Mouse (Mus musculus) layer of hippocampus, postnatal 25 days (tissue): ENCODE results near the gene Cyp26b1. TPM values are rescaled to one million over a fixed set of nuclear protein-coding genes. Genes with fewer than 3 reads are reported as not detected.
"Not testable (repeated sequence)": the region's sequence is repeated elsewhere in the genome, so short reads cannot be mapped to it uniquely, and the experiment has no call there.

Experiments
- DNase-seq, 2 experiments: peaks; one replicate each; pipeline ENCODE4 v3.0.0; 2022; ENCODE audit warnings: mixed read lengths in 2 of 2, low spot score in 1 of 2; ENCODE audit errors: extremely low spot score in 1 of 2
- total RNA-seq, 2 experiments: library from RNA; stranded (reverse); gene quantifications; 2 replicates each; pipeline ENCODE4 v1.2.3; 2021

Cyp26b1 gene
- 10 to 100 TPM; 11.1 to 11.5 TPM for total RNA-seq

DNA sequence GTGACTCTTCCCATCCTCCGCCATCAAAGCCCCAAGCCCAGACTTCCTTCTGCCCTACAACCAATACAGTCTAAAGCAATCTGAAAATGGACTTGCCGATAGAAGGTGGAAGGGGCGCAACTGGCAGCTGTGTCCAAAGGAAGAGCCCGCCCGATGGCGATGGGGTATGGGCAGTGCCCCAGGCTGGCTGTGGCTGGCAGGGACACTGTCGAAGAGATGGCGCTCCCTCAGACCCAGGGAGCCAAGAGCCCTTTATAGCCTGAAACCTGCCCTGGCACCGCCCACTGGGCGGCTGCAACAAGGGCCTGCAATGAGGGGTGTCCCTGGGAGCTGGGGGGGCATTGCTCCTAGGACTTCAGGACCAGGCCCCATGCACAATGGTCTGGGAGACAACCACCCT, at the start of gene Cyp26b1:
Gene Cyp26b1, minus strand, starts transcription at position 216 of the 400 bp plus-strand sequence.
- DNase-seq = peak in 1 of 2 experiments; percentile 3

GRCm38 (mm10) chr6:84641062-84641431, 47.3 kb upstream of the Cyp26b1 start:
- no peak for DNase-seq

DNA sequence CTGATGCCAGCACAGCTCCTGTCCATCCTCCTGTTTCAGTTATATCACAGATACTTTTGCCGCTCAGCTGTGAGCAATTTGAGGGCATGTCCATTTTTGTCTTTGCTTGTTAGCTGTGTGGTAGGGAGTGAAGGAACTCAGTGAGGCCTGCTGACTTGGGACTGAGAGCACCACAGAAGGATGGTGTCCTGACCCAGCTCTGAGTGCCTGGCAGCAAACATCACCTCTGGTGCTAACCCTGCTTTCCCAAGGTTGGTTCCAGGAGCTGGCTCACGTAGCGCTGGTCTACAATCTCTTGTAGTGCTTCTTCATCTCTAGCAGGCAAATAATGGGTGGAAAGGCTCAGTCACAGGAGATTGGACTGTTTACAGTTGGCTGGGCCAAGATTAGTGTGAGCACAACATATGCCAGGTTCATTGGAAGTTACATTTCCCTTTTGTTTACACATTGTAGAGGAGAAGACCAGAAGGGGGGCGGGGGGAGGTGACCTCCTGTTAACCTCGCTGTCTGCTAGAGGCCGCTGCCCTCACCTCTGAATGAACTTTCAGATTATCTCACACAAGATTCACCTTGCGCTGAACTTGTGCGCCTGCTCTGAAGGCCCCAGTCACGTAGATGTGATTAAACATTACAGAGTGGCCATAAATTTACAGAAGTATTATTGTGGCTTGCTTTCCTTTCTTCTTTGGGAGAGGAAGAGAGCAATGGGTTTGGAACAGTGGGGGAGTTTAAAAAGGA, 46.8 kb upstream of the Cyp26b1 start:
- no peak for DNase-seq

DNA sequence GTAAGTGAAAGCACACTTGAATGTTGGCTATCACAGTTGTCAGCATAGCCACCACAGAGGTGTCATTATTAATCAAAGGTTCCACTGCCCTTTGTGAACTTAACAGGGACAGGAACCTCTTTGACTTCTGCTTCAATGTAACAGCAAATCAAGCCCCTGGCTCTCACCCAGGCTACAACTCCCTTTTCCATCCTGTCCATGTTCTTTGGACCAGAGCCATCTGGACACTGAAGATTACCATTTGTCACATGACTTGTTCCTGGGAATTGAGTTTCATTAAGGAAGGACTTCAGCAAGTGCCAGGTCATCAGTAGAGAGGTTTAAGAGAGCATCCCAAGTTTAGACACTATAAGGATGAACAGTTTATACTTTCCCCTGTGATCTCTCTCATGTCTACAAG, 44.5 kb upstream of the Cyp26b1 start:
- no peak for DNase-seq

- no peak for DNase-seq
Observed at GRCm38 (mm10) chr6:84631588-84631987, 37.9 kb upstream of the Cyp26b1 start.

- DNase-seq = no peak
Observed at GRCm38 (mm10) chr6:84630276-84630675, 36.6 kb upstream of the Cyp26b1 start.

- DNase-seq = no peak
Observed at GRCm38 (mm10) chr6:84628831-84629230, 35.1 kb upstream of the Cyp26b1 start.

DNA sequence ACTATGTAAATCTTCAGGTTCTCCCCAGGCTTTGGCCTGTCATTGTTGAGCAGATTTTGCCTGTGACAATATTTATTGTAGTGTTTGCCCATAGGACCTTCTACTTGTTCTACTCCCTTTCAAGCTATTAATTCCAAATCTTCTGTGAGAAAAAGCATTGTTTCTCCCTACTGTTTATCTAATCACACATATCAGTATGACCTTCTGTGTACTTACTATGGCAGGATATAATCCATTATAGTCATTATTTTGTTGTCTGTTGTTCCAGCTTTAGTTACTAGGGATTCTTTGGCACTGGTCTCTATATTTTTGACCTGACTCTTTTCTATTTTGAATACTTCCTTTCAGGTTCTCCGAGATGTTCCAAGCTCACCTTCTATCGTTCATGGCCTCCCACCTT, 32.7 kb upstream of the Cyp26b1 start:
- DNase-seq = no peak

DNA sequence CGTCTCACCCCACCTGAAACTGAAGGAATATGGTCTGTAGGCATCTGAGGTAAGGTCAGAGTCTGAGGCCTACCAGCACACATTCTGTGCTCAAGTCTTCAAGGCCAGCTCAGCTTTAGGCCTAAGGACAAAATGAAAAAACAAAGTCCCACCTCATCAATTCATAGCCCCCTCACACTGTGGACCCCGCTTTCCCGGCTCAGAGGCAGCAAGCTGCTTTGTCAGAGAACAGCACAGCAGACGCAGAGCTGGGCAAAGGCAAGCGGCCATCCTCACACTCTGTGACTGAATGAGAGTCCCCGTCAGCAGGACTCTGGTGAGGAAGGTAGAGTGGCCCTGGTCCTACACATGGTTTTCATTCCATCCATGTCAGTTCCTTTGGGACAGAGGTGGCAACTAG, 25.5 kb upstream of the Cyp26b1 start:
- no peak for DNase-seq

GRCm38 (mm10) chr6:84617051-84617450, 23.3 kb upstream of the Cyp26b1 start:
- no peak for DNase-seq

DNA sequence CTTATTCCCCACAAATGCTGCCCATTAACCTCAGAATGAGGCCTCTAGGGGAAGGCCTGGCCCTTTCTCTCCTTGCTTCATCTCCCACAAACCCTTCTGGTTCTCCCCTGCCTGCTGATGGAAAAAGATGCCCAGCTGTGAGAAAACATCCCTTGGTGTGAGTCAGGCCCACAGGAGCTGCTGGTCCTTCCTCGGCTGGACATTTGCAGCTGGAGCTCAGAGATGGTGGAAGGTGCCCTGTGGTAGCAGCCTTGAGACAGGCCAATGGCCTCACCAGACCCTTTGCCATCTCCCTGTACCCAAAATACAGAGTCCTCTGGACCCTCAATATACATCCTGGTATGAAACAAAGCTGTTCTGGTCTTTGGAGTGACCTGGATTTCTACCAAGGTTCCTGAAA, 22.9 kb upstream of the Cyp26b1 start:
- DNase-seq = no peak

DNA sequence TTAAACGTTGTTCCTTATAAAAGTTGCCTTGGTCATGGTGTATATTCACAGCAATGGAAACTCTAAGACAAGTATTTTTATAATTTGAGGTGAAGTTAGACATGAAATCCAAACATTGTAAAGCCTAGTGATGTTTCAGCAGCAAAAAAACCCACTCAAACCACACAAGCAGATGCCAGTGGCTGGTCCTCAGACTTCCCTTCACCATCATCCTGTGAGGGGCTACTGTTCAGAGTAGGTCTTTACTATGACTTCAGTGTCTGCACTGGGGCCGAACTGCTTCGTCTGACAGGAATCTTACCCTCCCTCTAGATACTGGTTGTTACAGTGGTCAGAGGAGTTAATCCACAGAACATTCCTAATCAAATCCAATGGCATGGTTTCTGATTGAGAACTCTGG, 19.9 kb upstream of the Cyp26b1 start:
- no peak for DNase-seq

GRCm38 (mm10) chr6:84601136-84601889, 7.6 kb upstream of the Cyp26b1 start:
- DNase-seq = no peak

DNA sequence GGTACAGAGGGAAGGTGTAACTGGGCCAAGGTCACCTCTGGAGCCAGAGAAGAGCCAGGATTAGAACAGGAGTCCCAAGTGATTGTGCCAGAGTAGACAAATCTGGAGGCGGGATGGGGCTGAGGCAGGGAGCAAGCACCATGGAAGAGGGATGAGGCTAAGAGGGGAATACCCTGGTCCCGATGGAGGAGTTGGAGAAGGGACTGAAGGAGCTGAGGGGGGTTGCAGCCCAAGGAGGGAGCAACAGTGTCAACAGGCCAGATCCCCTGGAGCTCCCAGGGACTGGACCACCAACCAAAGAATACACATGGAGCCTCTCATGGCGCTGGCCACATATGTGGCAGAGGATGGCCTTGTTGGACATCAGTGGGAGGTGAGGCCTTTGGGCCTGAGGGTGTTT, 5.6 kb upstream of the Cyp26b1 start:
- not testable (repeated sequence) for DNase-seq

DNA sequence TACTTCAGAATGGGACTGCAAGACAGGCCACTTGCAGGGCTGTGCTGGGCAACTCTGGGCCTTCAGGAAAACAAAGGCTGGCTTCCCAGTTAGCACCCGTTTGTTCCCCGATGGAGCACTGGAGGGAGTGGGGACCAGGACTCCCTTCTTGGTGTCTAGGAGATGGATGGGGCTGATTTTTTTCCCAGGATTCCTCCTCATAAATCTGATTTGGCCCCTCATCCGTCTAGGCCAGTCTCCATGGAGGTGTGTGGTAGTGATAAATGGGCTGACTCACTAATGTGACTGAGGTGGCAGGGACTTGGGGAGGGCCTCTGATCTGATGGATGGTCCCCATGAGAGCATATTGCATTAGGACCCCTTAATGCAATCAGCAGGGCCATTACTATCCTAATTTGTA, 5.0 kb upstream of the Cyp26b1 start:
- DNase-seq = no peak

DNA sequence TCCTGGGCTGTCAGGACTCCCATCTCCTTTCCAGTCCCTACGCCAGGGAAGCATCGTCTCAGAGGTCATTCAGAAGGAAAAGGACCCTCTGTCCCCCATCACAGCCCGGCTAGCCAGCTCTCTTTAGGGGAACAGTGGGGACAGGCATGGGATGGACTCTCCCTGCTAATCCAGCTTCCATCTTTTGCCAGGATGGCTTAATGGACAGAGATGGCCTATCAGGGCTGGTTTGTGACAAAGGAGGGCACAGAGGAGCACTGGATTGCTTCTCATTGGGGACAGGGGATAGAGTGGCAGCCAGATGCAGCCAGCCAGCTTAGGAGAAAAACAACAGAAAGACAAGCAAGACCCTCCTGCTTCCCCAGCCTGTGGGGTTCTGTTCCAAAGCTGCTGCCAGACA, 918 bp upstream of the Cyp26b1 start:
- DNase-seq = peak in 1 of 2 experiments; percentile 7

DNA sequence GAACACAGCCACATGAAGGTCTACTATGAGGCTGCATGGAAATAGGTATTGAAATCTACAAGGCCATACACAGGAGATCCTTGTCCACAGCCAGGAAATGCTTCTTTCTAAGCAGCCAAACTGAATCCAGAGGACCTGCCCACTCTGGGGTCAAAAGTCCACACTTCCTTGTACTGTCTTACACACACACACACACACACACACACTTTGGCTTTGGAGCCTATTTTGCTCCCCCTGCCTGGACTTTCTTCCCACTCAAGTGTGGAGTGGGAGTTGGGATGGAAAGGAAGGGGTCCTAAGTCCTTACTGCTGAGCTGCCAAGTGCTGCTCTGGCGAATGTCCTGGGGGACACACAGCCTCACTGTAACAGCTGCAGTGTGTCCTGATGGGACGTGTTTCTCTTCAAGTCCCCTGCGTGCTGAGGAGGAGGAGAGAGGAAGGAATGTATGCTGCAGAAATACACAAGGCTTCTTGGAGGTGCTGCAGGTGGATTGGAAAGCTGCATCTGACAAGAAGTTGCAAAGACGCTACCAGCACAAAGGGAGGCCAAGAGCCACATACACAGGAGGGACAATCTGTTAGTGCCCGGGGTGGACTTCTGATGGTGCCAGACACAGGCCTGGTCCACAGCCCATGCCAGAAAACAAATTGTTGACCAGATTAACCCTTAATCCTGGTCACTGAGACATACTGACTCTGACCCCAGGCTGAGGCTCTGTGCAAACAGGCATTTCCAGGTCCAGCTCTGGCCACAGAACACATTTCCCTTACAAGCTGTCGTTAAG, 2.6 kb downstream of the Cyp26b1 start:
- peak in 1 of 2 experiments; percentile 5 for DNase-seq

GRCm38 (mm10) chr6:84589742-84590686, 3.7 kb downstream of the Cyp26b1 start:
- DNase-seq = peak; percentile 87 to 98

DNA sequence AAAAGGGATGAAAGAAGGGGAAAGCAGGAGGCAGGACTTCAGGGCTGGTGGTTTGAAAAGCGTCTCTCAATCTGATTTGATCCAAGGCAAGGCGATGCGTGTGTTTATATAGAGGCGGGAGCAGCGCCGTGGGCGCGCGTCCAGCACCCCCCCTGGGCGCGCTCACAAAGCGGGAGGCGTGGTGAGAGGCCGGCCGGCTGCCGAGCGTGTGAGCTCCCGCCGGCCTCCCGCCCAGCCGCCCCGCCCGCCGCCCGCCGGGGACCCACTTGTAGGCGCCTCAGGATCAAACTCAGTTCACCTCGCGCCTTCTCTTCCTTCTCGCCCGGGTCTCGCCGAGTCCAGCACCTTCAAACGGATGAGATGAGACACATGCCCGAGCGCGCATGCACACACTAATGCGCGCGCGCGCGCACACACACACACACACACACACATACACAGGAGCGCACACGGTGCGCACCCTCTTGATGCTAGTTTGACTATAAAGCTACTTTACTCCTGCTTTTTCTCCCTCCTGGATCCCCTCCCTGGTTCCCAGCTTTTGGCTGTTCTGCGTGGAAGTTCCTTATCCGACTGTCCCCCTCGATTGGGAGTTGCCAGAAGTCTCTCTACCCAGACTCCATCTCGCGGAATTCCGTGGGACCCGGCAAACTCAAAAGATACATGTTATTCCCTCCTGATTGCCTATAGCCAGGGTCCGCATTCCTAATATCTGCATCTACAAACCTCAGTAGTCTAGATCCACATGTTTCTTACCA, 4.6 kb downstream of the Cyp26b1 start:
- peak in 1 of 2 experiments; percentile 19 for DNase-seq
